In genomic region chr3:101700974-101701610, GRCm38 (mm10) we compare ENCODE assay signal across 9 mouse cellular contexts.
DNase-seq lines count a peak whose midpoint lies in the region; ATAC-seq lines count a peak whose summit lies in the region.
"Had no signal": no experiment of that assay in that cellular context is flagged by ENCODE, and none has a peak within 500 bp of the region (broad histone marks: within the 10 kb centered on the region; RNA-seq: fewer than 3 reads in every experiment).

No protein-coding gene starts in this region.

- H3K36me3 ChIP-seq in embryonic facial prominence, embryonic 15.5 days = no peaks in the 10 kb centered on the region
- no peaks in the 10 kb centered on the region for H3K36me3 ChIP-seq in intestine, embryonic 16.5 days (ENCODE audit: control insufficient read depth, insufficient read depth, low read length)
- H3K36me3 ChIP-seq in midbrain, embryonic 10.5 days = no peaks in the 10 kb centered on the region
- H3K36me3 ChIP-seq: embryonic facial prominence, embryonic 12.5 days had no signal

- H3K9me3 ChIP-seq in embryonic facial prominence, embryonic 15.5 days (replicated peaks) = no peaks in the 10 kb centered on the region
- H3K9me3 ChIP-seq in intestine, embryonic 16.5 days (ENCODE audit: control insufficient read depth, low read length) = no peaks in the 10 kb centered on the region
- no peaks in the 10 kb centered on the region; the same call in 1 of the 2 replicates for H3K9me3 ChIP-seq in midbrain, embryonic 10.5 days (replicated peaks)
- H3K9me3 ChIP-seq: embryonic facial prominence, embryonic 12.5 days had no signal

- H3K4me1 ChIP-seq in embryonic facial prominence, embryonic 15.5 days = peaks cover 26% of the 10 kb centered on the region
- peaks cover 14% of the 10 kb centered on the region for H3K4me1 ChIP-seq in intestine, embryonic 16.5 days (ENCODE audit: control insufficient read depth, insufficient read depth, low read length)
- H3K4me1 ChIP-seq in midbrain, embryonic 10.5 days = peaks cover 13% of the 10 kb centered on the region

- peak; percentile 70 for DNase-seq in cerebellum, adult 9-10 months
- peak; percentile 64 for DNase-seq in CD4-positive helper T cell, adult 2 months (ENCODE audit: low read depth, low spot score)
- no peak for DNase-seq in midbrain, embryonic 10.5 days (ENCODE audit: low spot score)
- peak; percentile 59 to 62 for DNase-seq in urinary bladder, postnatal 36 days (ENCODE audit: low spot score in 2 of 2)
- DNase-seq in frontal cortex, postnatal 36 days (ENCODE audit: low spot score in 2 of 2) = no peak

- no peak overlapping the region for H3K4me2 ChIP-seq in embryonic facial prominence, embryonic 15.5 days (replicated peaks)
- H3K4me2 ChIP-seq in intestine, embryonic 16.5 days (ENCODE audit: low read depth, low read length) = no peak overlapping the region
- H3K4me2 ChIP-seq: embryonic facial prominence, embryonic 12.5 days had no signal

- no peaks in the 10 kb centered on the region for H3K27me3 ChIP-seq in embryonic facial prominence, embryonic 15.5 days
- H3K27me3 ChIP-seq in intestine, embryonic 16.5 days (replicated peaks; ENCODE audit: control insufficient read depth, insufficient read depth, low read length) = no peaks in the 10 kb centered on the region
- no peaks in the 10 kb centered on the region for H3K27me3 ChIP-seq in midbrain, embryonic 10.5 days (ENCODE audit: low read depth, poor library complexity, severe bottlenecking)
- H3K27me3 ChIP-seq: embryonic facial prominence, embryonic 12.5 days had no signal

- no peak for ATAC-seq in cerebellum, adult (ENCODE audit: insufficient number of reproducible peaks, low FRiP score, low TSS enrichment)
- 0 out of 2 replicates have a peak, but pooled peaks have one; percentile 69 for ATAC-seq in embryonic facial prominence, embryonic 15.5 days (ENCODE audit: insufficient number of reproducible peaks, low FRiP score, low TSS enrichment, low read depth)
- peak; percentile 85 for ATAC-seq in intestine, embryonic 16.5 days

- no peak overlapping the region for H3K4me3 ChIP-seq in embryonic facial prominence, embryonic 15.5 days (replicated peaks)
- no peak overlapping the region for H3K4me3 ChIP-seq in intestine, embryonic 16.5 days (ENCODE audit: low read length)
- no peak overlapping the region for H3K4me3 ChIP-seq in midbrain, embryonic 10.5 days
- H3K4me3 ChIP-seq: embryonic facial prominence, embryonic 12.5 days had no signal

- WGBS in embryonic facial prominence, embryonic 15.5 days = 38% methylated on average over 10 of the region's 10 CpGs
- WGBS in intestine, embryonic 16.5 days = 49% methylated on average over 10 of the region's 10 CpGs
- whole genome bisulfite sequencing in midbrain, embryonic 10.5 days = 84% methylated on average over 10 of the region's 10 CpGs

- no peak overlapping the region for H3K9ac ChIP-seq in embryonic facial prominence, embryonic 15.5 days
- no peak overlapping the region for H3K9ac ChIP-seq in intestine, embryonic 16.5 days (ENCODE audit: low read depth, low read length)
- H3K9ac ChIP-seq: embryonic facial prominence, embryonic 12.5 days had no signal

- peak overlapping the region; percentile 55; the same call in 1 of the 2 replicates for H3K27ac ChIP-seq in embryonic facial prominence, embryonic 15.5 days (replicated peaks)
- H3K27ac ChIP-seq in intestine, embryonic 16.5 days (ENCODE audit: low read length) = peak overlapping the region; percentile 56
- peak overlapping the region; percentile 63 for H3K27ac ChIP-seq in midbrain, embryonic 10.5 days (replicated peaks)
- H3K27ac ChIP-seq: embryonic facial prominence, embryonic 12.5 days had no signal

Comparison
In these comparisons a context has a peak if more than half of its experiments do, and no peak if none do; other contexts are left out.
1. DNase-seq: peak in cerebellum, adult 9-10 months (single experiment), CD4-positive helper T cell, adult 2 months (single experiment) and urinary bladder, postnatal 36 days (2 of 2); none in midbrain, embryonic 10.5 days (single experiment) and frontal cortex, postnatal 36 days (0 of 2).
2. Peak in every context shown above with its lines, with median percentiles within 50 percentile points of each other: H3K27ac ChIP-seq.